Mouse (Mus musculus): ENCODE data around the gene Cubn.

- TF ChIP-seq CTCF (conservative IDR thresholded peaks at IDR 0.05 in 1 of 2, IDR thresholded peaks at IDR 0.05 in 1 of 2; ENCODE audit: low read depth in 2 of 2, low read length in 2 of 2) (no peak), MXI1 (IDR thresholded peaks at IDR 0.05; ENCODE audit: low read depth, low read length) (no peak), EP300 (IDR thresholded peaks at IDR 0.05; ENCODE audit: low read length) (no peak), E2F4 (IDR thresholded peaks at IDR 0.05; ENCODE audit: insufficient replicate concordance, low read depth, low read length) (no peak), MAFK (IDR thresholded peaks at IDR 0.05; ENCODE audit: insufficient replicate concordance, low read length) (no peak)
These were observed 90.8 kb downstream of the Cubn start for GRCm38 (mm10) chr2:13400831-13401230.
